Mouse (Mus musculus) MEL (cell line): ENCODE results near the gene Il17a. TPM values are rescaled to one million over a fixed set of nuclear protein-coding genes. Genes with fewer than 3 reads are reported as not detected.

Experiments
- DNase-seq: peaks from one replicate; pipeline ENCODE4 v3.0.0; 2011; ENCODE audit warnings: low read depth, low spot score
- H3K27ac ChIP-seq: 2 replicates; pipeline ENCODE4 v1.5.1; 2012; ENCODE audit warnings: low read depth, mild to moderate bottlenecking, control low read depth, low read length, moderate library complexity; ENCODE audit not compliant: control insufficient read depth
- H3K27me3 ChIP-seq, 2 experiments: fragments of 150-350 bp in 1 of 2; sonication (generic) in 1 of 2; 2 replicates each; pipeline ENCODE4 v1.6.1; 2012; ENCODE audit warnings: low read length in 2 of 2, mild to moderate bottlenecking in 2 of 2, improper control_type of control experiment in 1 of 2, moderate library complexity in 1 of 2; ENCODE audit not compliant: insufficient read depth in 2 of 2, control insufficient read depth in 1 of 2
- H3K36me3 ChIP-seq, 2 experiments: 2 replicates each; pipeline ENCODE4 v1.6.1; 2012 to 2014; ENCODE audit warnings: low read length in 2 of 2, improper control_type of control experiment in 1 of 2, inconsistent platforms in 1 of 2, mild to moderate bottlenecking in 1 of 2; ENCODE audit not compliant: insufficient read depth in 2 of 2, control insufficient read depth in 1 of 2
- H3K4me1 ChIP-seq, 2 experiments: fragments of 150-350 bp in 1 of 2; sonication (generic) in 1 of 2; 2 replicates each; pipeline ENCODE4 v1.6.1; 2012; ENCODE audit warnings: low read length in 2 of 2, improper control_type of control experiment in 1 of 2, mild to moderate bottlenecking in 1 of 2; ENCODE audit not compliant: insufficient read depth in 2 of 2, control insufficient read depth in 1 of 2
- H3K4me3 ChIP-seq, 2 experiments: fragments of 150-350 bp in 1 of 2; sonication (generic) in 1 of 2; 2 replicates each; pipeline ENCODE4 v1.5.1; 2012; ENCODE audit warnings: low read depth in 2 of 2, low read length in 2 of 2, mild to moderate bottlenecking in 2 of 2, moderate library complexity in 2 of 2, control low read depth in 1 of 2, improper control_type of control experiment in 1 of 2; ENCODE audit not compliant: control insufficient read depth in 1 of 2, insufficient read depth in 1 of 2
- H3K79me2 ChIP-seq: 2 replicates; pipeline ENCODE4 v1.6.1; 2012; ENCODE audit warnings: mild to moderate bottlenecking, low read length, moderate library complexity; ENCODE audit not compliant: control insufficient read depth, poor library complexity, insufficient read depth
- H3K9ac ChIP-seq: 2 replicates; pipeline ENCODE4 v1.6.1; 2012; ENCODE audit warnings: low read depth, mild to moderate bottlenecking, control low read depth, low read length, moderate library complexity; ENCODE audit not compliant: control insufficient read depth, poor library complexity, severe bottlenecking
- H3K9me3 ChIP-seq: fragments of 150-350 bp; sonication (generic); replicated peaks from 2 replicates; pipeline ENCODE4 v1.6.1; 2012; ENCODE audit warnings: mild to moderate bottlenecking, low read length, improper control_type of control experiment, moderate library complexity; ENCODE audit not compliant: insufficient read depth
- CTCF ChIP-seq, 3 experiments: IDR thresholded peaks in 2 of 3; conservative IDR thresholded peaks in 1 of 3; 2 replicates each; pipeline ENCODE4 v1.5.1; 2011 to 2012; ENCODE audit warnings: low read length in 3 of 3, low read depth in 2 of 3, mild to moderate bottlenecking in 2 of 3, improper control_type of control experiment in 1 of 3, inconsistent platforms in 1 of 3, mixed read lengths in 1 of 3, moderate library complexity in 1 of 3; ENCODE audit not compliant: control insufficient read depth in 1 of 3, insufficient read depth in 1 of 3, poor library complexity in 1 of 3, severe bottlenecking in 1 of 3
- ELF1 ChIP-seq: IDR thresholded peaks from 2 replicates; pipeline ENCODE4 v1.6.1; 2014; ENCODE audit warnings: low read depth, mild to moderate bottlenecking, inconsistent platforms, low read length, improper control_type of control experiment, moderate library complexity
- EP300 ChIP-seq, 2 experiments: IDR thresholded peaks; 2 replicates each; pipeline ENCODE4 v1.6.1; 2011; ENCODE audit warnings: improper control_type of control experiment in 2 of 2, low read length in 2 of 2, low read depth in 1 of 2, mild to moderate bottlenecking in 1 of 2
- ETS1 ChIP-seq: IDR thresholded peaks from 2 replicates; pipeline ENCODE4 v1.6.1; 2012; ENCODE audit warnings: low read depth, mild to moderate bottlenecking, inconsistent platforms, low read length, improper control_type of control experiment, moderate library complexity
- GABPA ChIP-seq: IDR thresholded peaks from 2 replicates; pipeline ENCODE4 v1.6.1; 2012; ENCODE audit warnings: low read depth, mild to moderate bottlenecking, inconsistent platforms, low read length, improper control_type of control experiment, moderate library complexity
- HCFC1 ChIP-seq: IDR thresholded peaks from 2 replicates; pipeline ENCODE4 v1.6.1; 2012; ENCODE audit warnings: low read depth, mild to moderate bottlenecking, inconsistent platforms, low read length, improper control_type of control experiment, moderate library complexity
- MAX ChIP-seq: IDR thresholded peaks from 2 replicates; pipeline ENCODE4 v1.6.1; 2011; ENCODE audit warnings: low read length, improper control_type of control experiment
- MAZ ChIP-seq: IDR thresholded peaks from 2 replicates; pipeline ENCODE4 v1.6.1; 2012; ENCODE audit warnings: low read depth, mild to moderate bottlenecking, inconsistent platforms, low read length, improper control_type of control experiment
- MXI1 ChIP-seq: IDR thresholded peaks from 2 replicates; pipeline ENCODE4 v1.6.1; 2011; ENCODE audit warnings: mild to moderate bottlenecking, low read depth, low read length, improper control_type of control experiment
- MYC ChIP-seq: IDR thresholded peaks from 2 replicates; pipeline ENCODE4 v1.6.1; 2011; ENCODE audit warnings: low read depth, mild to moderate bottlenecking, low read length, improper control_type of control experiment, moderate library complexity
- POLR2A ChIP-seq, 2 experiments: IDR thresholded peaks; 2 replicates each; pipeline ENCODE4 v1.6.1; 2011 to 2012; ENCODE audit warnings: low read length in 2 of 2, mild to moderate bottlenecking in 2 of 2, control low read depth in 1 of 2, improper control_type of control experiment in 1 of 2, low read depth in 1 of 2, moderate library complexity in 1 of 2; ENCODE audit not compliant: control insufficient read depth in 1 of 2, insufficient read depth in 1 of 2, poor library complexity in 1 of 2
- POLR2AphosphoS2 ChIP-seq: IDR thresholded peaks from 2 replicates; pipeline ENCODE4 v1.6.1; 2011; ENCODE audit warnings: low read length, improper control_type of control experiment
- POLR2AphosphoS5 ChIP-seq: IDR thresholded peaks from 2 replicates; pipeline ENCODE4 v1.6.1; 2012; ENCODE audit warnings: low read depth, borderline replicate concordance, mild to moderate bottlenecking, inconsistent platforms, low read length, moderate library complexity, mixed read lengths
- RAD21 ChIP-seq: IDR thresholded peaks from 2 replicates; pipeline ENCODE4 v1.6.1; 2011; ENCODE audit warnings: mild to moderate bottlenecking, low read depth, low read length, improper control_type of control experiment
- RCOR1 ChIP-seq: IDR thresholded peaks from 2 replicates; pipeline ENCODE4 v1.6.1; 2012; ENCODE audit warnings: low read depth, mild to moderate bottlenecking, inconsistent platforms, low read length, improper control_type of control experiment
- SIN3A ChIP-seq: IDR thresholded peaks from 2 replicates; pipeline ENCODE4 v1.6.1; 2012; ENCODE audit warnings: low read length, improper control_type of control experiment, inconsistent platforms
- SMC3 ChIP-seq: IDR thresholded peaks from 2 replicates; pipeline ENCODE4 v1.6.1; 2011; ENCODE audit warnings: low read depth, low read length, improper control_type of control experiment
- TAL1 ChIP-seq: IDR thresholded peaks from 2 replicates; pipeline ENCODE4 v1.6.1; 2012; ENCODE audit warnings: mild to moderate bottlenecking, inconsistent platforms, low read length, moderate library complexity, mixed read lengths
- TCF12 ChIP-seq: IDR thresholded peaks from 2 replicates; pipeline ENCODE4 v1.6.1; 2014; ENCODE audit warnings: low read depth, mild to moderate bottlenecking, inconsistent platforms, low read length, improper control_type of control experiment, moderate library complexity
- UBTF ChIP-seq: IDR thresholded peaks from 2 replicates; pipeline ENCODE4 v1.6.1; 2012; ENCODE audit warnings: low read depth, mild to moderate bottlenecking, inconsistent platforms, low read length, improper control_type of control experiment, moderate library complexity, borderline replicate concordance; ENCODE audit not compliant: insufficient read depth
- ZC3H11A ChIP-seq: IDR thresholded peaks from 2 replicates; pipeline ENCODE4 v1.6.1; 2012; ENCODE audit warnings: low read depth, mild to moderate bottlenecking, inconsistent platforms, low read length, improper control_type of control experiment
- ZKSCAN1 ChIP-seq: IDR thresholded peaks from 2 replicates; pipeline ENCODE4 v1.6.1; 2012; ENCODE audit warnings: low read depth, mild to moderate bottlenecking, inconsistent platforms, low read length, improper control_type of control experiment, moderate library complexity
- ZMIZ1 ChIP-seq: IDR thresholded peaks from 2 replicates; pipeline ENCODE4 v1.6.1; 2012; ENCODE audit warnings: low read depth, mild to moderate bottlenecking, inconsistent platforms, low read length, improper control_type of control experiment, moderate library complexity
- polyA plus RNA-seq, 2 experiments: library from polyadenylated mRNA; stranded (reverse) in 1 of 2; unstranded in 1 of 2; fragments of >175 nt in 1 of 2; fragments of >200 nt in 1 of 2; gene quantifications; 2 replicates each; pipeline versions ENCODE4 v1.2.1 to v1.2.4; 2012; ENCODE audit warnings: low replicate concordance in 2 of 2, low read depth in 1 of 2; ENCODE audit not compliant: insufficient read length in 2 of 2, insufficient read depth in 1 of 2, missing spikeins in 1 of 2
- total RNA-seq: library from RNA; depleted of rRNA; stranded (reverse); fragments of 300-350 nt; gene quantifications from 2 replicates; pipeline ENCODE4 v1.2.3, GENCODE M21; 2012

The Il17a gene
- total and polyA plus RNA-seq, 3 experiments = not detected

DNA sequence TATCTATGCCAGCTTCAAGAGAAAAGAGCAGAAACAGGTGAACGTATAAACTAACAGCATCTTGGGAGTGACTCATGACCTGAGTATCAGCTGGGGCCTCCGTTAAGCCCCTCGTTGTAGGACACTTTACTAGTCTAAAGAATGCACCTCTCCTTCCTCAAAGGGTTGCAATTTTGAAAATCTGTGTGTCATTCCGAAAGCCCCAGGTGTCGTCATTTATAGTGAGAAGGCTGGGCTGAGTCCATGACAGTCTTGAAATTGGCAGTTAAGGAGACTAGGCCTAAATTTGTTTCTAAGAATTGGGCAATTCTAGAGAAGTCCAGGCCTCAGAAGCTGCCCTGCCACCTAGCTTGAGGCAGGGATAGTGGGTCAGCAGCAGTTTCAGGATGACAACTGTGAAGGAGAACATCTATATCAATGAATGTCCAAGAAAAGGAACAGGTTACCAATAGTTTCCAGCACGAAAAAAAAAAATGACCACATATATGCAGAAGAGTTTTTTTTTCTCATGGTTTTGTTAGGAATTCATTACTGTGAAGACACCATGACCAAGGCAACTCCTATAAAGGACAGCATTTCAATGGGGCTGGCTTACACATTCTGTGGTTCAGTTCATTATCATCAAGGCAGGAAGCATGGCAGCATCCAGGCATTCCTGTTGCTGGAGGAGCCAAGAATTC, 36.9 kb upstream of the Il17a start:
- Histone ChIP-seq H3K27me3 (no peaks in the 10 kb centered on the region), H3K36me3 (no peaks in the 10 kb centered on the region), H3K9ac (no peak overlapping the region), H3K27ac (no peak overlapping the region), H3K4me3 (no peak overlapping the region), H3K4me1 (no peaks in the 10 kb centered on the region), H3K79me2 (no peaks in the 10 kb centered on the region), H3K9me3 (no peaks in the 10 kb centered on the region)
- no peak for DNase-seq
- TF ChIP-seq POLR2AphosphoS5 (no peak), RCOR1 (no peak), ELF1 (no peak), MXI1 (no peak), SIN3A (no peak)

DNA sequence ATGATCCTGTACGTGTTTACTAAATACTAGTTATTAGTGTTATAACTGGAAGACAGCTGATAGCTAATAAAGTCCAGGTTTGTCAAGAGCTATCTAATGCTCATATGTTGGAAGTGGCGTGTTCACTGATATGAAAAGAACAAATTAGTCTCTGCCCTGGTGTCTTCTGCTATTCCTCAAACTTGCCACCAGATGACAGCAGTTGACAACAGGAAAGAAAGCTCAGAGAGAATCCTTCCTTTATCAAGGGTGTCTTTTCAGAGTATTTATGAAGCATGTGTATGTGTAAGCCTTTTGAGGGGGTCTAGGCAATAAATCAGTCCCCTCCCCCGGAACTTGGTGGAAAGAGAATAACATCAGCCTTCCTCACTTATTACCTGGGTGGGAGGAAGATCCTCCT, 30.7 kb upstream of the Il17a start:
- Histone ChIP-seq H3K4me1 (no peaks in the 10 kb centered on the region), H3K27me3 (no peaks in the 10 kb centered on the region), H3K9ac (no peak overlapping the region), H3K79me2 (no peaks in the 10 kb centered on the region), H3K27ac (no peak overlapping the region), H3K4me3 (no peak overlapping the region), H3K36me3 (no peaks in the 10 kb centered on the region), H3K9me3 (no peaks in the 10 kb centered on the region)
- DNase-seq = peak; percentile 18
- no peak for TF ChIP-seq EP300 (IDR thresholded peaks at IDR 0.05; ENCODE audit: low read depth in 1 of 2, low read length in 2 of 2)
- no peak for TF ChIP-seq MYC
- no peak for TF ChIP-seq MAZ
- TF ChIP-seq RAD21 = peak; percentile 50
- TF ChIP-seq POLR2A (IDR thresholded peaks at IDR 0.05; ENCODE audit: control insufficient read depth in 1 of 2, insufficient read depth in 1 of 2, low read depth in 1 of 2, low read length in 2 of 2, poor library complexity in 1 of 2) = no peak
- no peak for TF ChIP-seq TAL1
- TF ChIP-seq SIN3A = no peak
- TF ChIP-seq ZMIZ1 = no peak
- no peak for TF ChIP-seq ELF1
- TF ChIP-seq ZKSCAN1 = no peak
- peak; percentile 46; the same call in 1 of the 2 replicates for TF ChIP-seq SMC3
- TF ChIP-seq POLR2AphosphoS5 = no peak
- TF ChIP-seq POLR2AphosphoS2 = no peak
- no peak for TF ChIP-seq MAX
- no peak for TF ChIP-seq GABPA
- TF ChIP-seq ZC3H11A = peak; percentile 16; the same call in 1 of the 2 replicates
- no peak for TF ChIP-seq UBTF
- peak in 2 of 3 experiments; percentile 27 to 47; a peak in 3 of 6 replicates for TF ChIP-seq CTCF (IDR thresholded peaks at IDR 0.05 in 2 of 3, conservative IDR thresholded peaks at IDR 0.05 in 1 of 3; ENCODE audit: control insufficient read depth in 1 of 3, insufficient read depth in 1 of 3, low read depth in 2 of 3, low read length in 3 of 3, poor library complexity in 1 of 3, severe bottlenecking in 1 of 3)
- TF ChIP-seq TCF12 = no peak
- no peak for TF ChIP-seq HCFC1
- TF ChIP-seq ETS1 = no peak
